Mouse (Mus musculus) limb, embryonic 13.5 days (tissue): ENCODE measurements at regions not wholly inside any gene's neighbourhood (a gene's known extent, or its start where the extent isn't known, plus 50 kb on each side); places are given as distances from the start of the nearest gene placed in this dataset.

ENCODE experiments used
- ATAC-seq: fragments of 200-750 bp; cut with Nextera tagmentation; 2 replicates; pipeline ENCODE4 v1.8.0; 2017; ENCODE audit warnings: low read depth, moderate number of reproducible peaks, moderate TSS enrichment; ENCODE audit not compliant: low FRiP score
- H3K27ac ChIP-seq: fragments of 300-500 bp; sonication (generic); 2 replicates; pipeline ENCODE4 v1.5.1; 2015; ENCODE audit warnings: inconsistent platforms, mild to moderate bottlenecking, moderate library complexity
- H3K27me3 ChIP-seq: fragments of 300-500 bp; sonication (generic); 2 replicates; pipeline ENCODE4 v1.6.1; 2015; ENCODE audit warnings: mild to moderate bottlenecking, inconsistent platforms
- H3K36me3 ChIP-seq: fragments of 300-500 bp; sonication (generic); 2 replicates; pipeline ENCODE4 v1.6.1; 2015; ENCODE audit warnings: inconsistent platforms, mild to moderate bottlenecking, moderate library complexity
- H3K4me1 ChIP-seq: fragments of 300-500 bp; sonication (generic); 2 replicates; pipeline ENCODE4 v1.6.1; 2015; ENCODE audit warnings: inconsistent platforms
- H3K4me2 ChIP-seq: fragments of 300-500 bp; sonication (generic); replicated peaks from 2 replicates; pipeline ENCODE4 v1.6.1; 2015; ENCODE audit warnings: inconsistent platforms, mild to moderate bottlenecking, moderate library complexity
- H3K4me3 ChIP-seq: fragments of 300-500 bp; sonication (generic); 2 replicates; pipeline ENCODE4 v1.5.1; 2015; ENCODE audit warnings: moderate library complexity, mild to moderate bottlenecking, inconsistent platforms
- H3K9ac ChIP-seq: fragments of 300-500 bp; sonication (generic); 2 replicates; pipeline ENCODE4 v1.6.1; 2015; ENCODE audit warnings: mild to moderate bottlenecking, inconsistent platforms
- H3K9me3 ChIP-seq: fragments of 300-500 bp; sonication (generic); 2 replicates; pipeline ENCODE4 v1.6.1; 2016; ENCODE audit warnings: inconsistent platforms
- WGBS: fragments of 180-500 bp; shearing (Covaris S2); methylation state at CpG from one replicate; pipeline ENCODE4 v1.1.7; 2015; 5-methylcytosine and 5-hydroxymethylcytosine counted together

- Histone ChIP-seq H3K36me3 (no peaks in the 10 kb centered on the region), H3K27ac (no peak overlapping the region), H3K27me3 (no peaks in the 10 kb centered on the region), H3K4me1 (peaks cover 33% of the 10 kb centered on the region), H3K9me3 (no peaks in the 10 kb centered on the region), H3K4me2 (peak overlapping the region; percentile 43; the same call in 1 of the 2 replicates), H3K9ac (no peak overlapping the region), H3K4me3 (no peak overlapping the region)
- WGBS, result 83% methylated on average over 9 of the region's 9 CpGs
- no peak for ATAC-seq
Observed at GRCm38 (mm10) chr10:45890088-45890626, 312.5 kb downstream of the Hace1 start.

- no peak for ATAC-seq
- H3K4me3 ChIP-seq, result no peak overlapping the region
- H3K9me3 ChIP-seq, result no peaks in the 10 kb centered on the region
- H3K9ac ChIP-seq, result no peak overlapping the region
- peaks cover 38% of the 10 kb centered on the region for H3K4me1 ChIP-seq
- H3K36me3 ChIP-seq, result no peaks in the 10 kb centered on the region
- WGBS, result 27% methylated on average over 2 of the region's 2 CpGs
- no peak overlapping the region for H3K4me2 ChIP-seq
- 0 out of 2 replicates have a peak, but pooled peaks cover 3% of the 10 kb centered on the region for H3K27me3 ChIP-seq
- H3K27ac ChIP-seq, result peak overlapping the region; percentile 70; the same call in 1 of the 2 replicates
Observed at GRCm38 (mm10) chr10:45892464-45892863, 314.8 kb downstream of the Hace1 start.

- H3K27ac ChIP-seq, result peak overlapping the region; percentile 78
Observed at GRCm38 (mm10) chr10:45893894-45894831, 316.5 kb downstream of the Hace1 start.

GRCm38 (mm10) chr10:45916928-45917327 is 339.3 kb downstream of the Hace1 start:
- Histone ChIP-seq H3K27ac (no peak overlapping the region), H3K4me3 (no peak overlapping the region), H3K4me1 (no peaks in the 10 kb centered on the region), H3K9me3 (peaks cover 14% of the 10 kb centered on the region; the same call in 1 of the 2 replicates), H3K4me2 (no peak overlapping the region), H3K9ac (no peak overlapping the region), H3K36me3 (no peaks in the 10 kb centered on the region), H3K27me3 (no peaks in the 10 kb centered on the region)
- WGBS, result 13% methylated on average over 3 of the region's 3 CpGs
- ATAC-seq, result no peak

More at GRCm38 (mm10) chr10:45893894-45894831, 316.5 kb downstream of the Hace1 start:
- Histone ChIP-seq H3K9me3 (no peaks in the 10 kb centered on the region), H3K36me3 (no peaks in the 10 kb centered on the region), H3K4me2 (0 out of 2 replicates have a peak overlapping the region, but pooled peaks have one; percentile 11), H3K4me1 (peaks cover 32% of the 10 kb centered on the region), H3K4me3 (no peak overlapping the region), H3K27me3 (0 out of 2 replicates have a peak, but pooled peaks cover 3% of the 10 kb centered on the region), H3K9ac (no peak overlapping the region)
- 18% methylated on average over 2 of the region's 2 CpGs for WGBS
- peak; percentile 84 for ATAC-seq

- Histone ChIP-seq H3K4me2 (no peak overlapping the region), H3K4me1 (no peaks in the 10 kb centered on the region), H3K27me3 (no peaks in the 10 kb centered on the region), H3K36me3 (no peaks in the 10 kb centered on the region), H3K27ac (no peak overlapping the region), H3K9ac (no peak overlapping the region), H3K4me3 (no peak overlapping the region), H3K9me3 (no peaks in the 10 kb centered on the region)
- 56% methylated on average over 1 of the region's 1 CpGs for WGBS
- ATAC-seq, result no peak
Observed at GRCm38 (mm10) chr10:45925746-45926145, 348.1 kb downstream of the Hace1 start.

GRCm38 (mm10) chr10:45933631-45934310 is 356.1 kb downstream of the Hace1 start:
- Histone ChIP-seq H3K9me3 (no peaks in the 10 kb centered on the region), H3K4me2 (no peak overlapping the region), H3K9ac (no peak overlapping the region), H3K36me3 (no peaks in the 10 kb centered on the region), H3K4me3 (no peak overlapping the region), H3K27ac (no peak overlapping the region), H3K27me3 (no peaks in the 10 kb centered on the region), H3K4me1 (no peaks in the 10 kb centered on the region)
- ATAC-seq, result no peak
- WGBS, result 84% methylated on average over 4 of the region's 4 CpGs

- Histone ChIP-seq H3K4me3 (no peak overlapping the region), H3K9ac (no peak overlapping the region), H3K4me2 (no peak overlapping the region), H3K36me3 (no peaks in the 10 kb centered on the region), H3K4me1 (no peaks in the 10 kb centered on the region), H3K27ac (no peak overlapping the region), H3K27me3 (no peaks in the 10 kb centered on the region), H3K9me3 (no peaks in the 10 kb centered on the region)
- no peak for ATAC-seq
Observed at GRCm38 (mm10) chr10:45957686-45958085, 380.1 kb downstream of the Hace1 start.

GRCm38 (mm10) chr10:45972240-45972639 is 394.6 kb downstream of the Hace1 start:
- WGBS, result 43% methylated on average over 1 of the region's 1 CpGs
- H3K27ac ChIP-seq, result no peak overlapping the region

GRCm38 (mm10) chr10:45982731-45983274 is 405.2 kb downstream of the Hace1 start:
- 70% methylated on average over 4 of the region's 4 CpGs for WGBS
- H3K27me3 ChIP-seq, result no peaks in the 10 kb centered on the region
- H3K4me2 ChIP-seq, result no peak overlapping the region
- H3K36me3 ChIP-seq, result no peaks in the 10 kb centered on the region
- no peaks in the 10 kb centered on the region for H3K9me3 ChIP-seq
- H3K9ac ChIP-seq, result no peak overlapping the region
- no peak overlapping the region for H3K4me3 ChIP-seq
- ATAC-seq, result no peak
- H3K4me1 ChIP-seq, result peaks cover 7% of the 10 kb centered on the region
- no peak overlapping the region for H3K27ac ChIP-seq

More at GRCm38 (mm10) chr10:45972240-45972639, 394.6 kb downstream of the Hace1 start:
- H3K4me3 ChIP-seq, result no peak overlapping the region
- ATAC-seq, result no peak
- H3K4me2 ChIP-seq, result no peak overlapping the region
- H3K9me3 ChIP-seq, result no peaks in the 10 kb centered on the region
- H3K36me3 ChIP-seq, result no peaks in the 10 kb centered on the region
- no peaks in the 10 kb centered on the region for H3K27me3 ChIP-seq
- no peaks in the 10 kb centered on the region for H3K4me1 ChIP-seq
- H3K9ac ChIP-seq, result no peak overlapping the region

GRCm38 (mm10) chr10:45983671-45984335 is 406.2 kb downstream of the Hace1 start:
- Histone ChIP-seq H3K9ac (no peak overlapping the region), H3K27ac (no peak overlapping the region), H3K4me2 (no peak overlapping the region), H3K36me3 (no peaks in the 10 kb centered on the region), H3K27me3 (no peaks in the 10 kb centered on the region), H3K4me3 (no peak overlapping the region), H3K4me1 (peaks cover 7% of the 10 kb centered on the region), H3K9me3 (no peaks in the 10 kb centered on the region)
- ATAC-seq, result no peak
- 62% methylated on average over 6 of the region's 6 CpGs for WGBS

- no peak overlapping the region for H3K9ac ChIP-seq
- H3K4me2 ChIP-seq, result no peak overlapping the region
- no peaks in the 10 kb centered on the region for H3K9me3 ChIP-seq
- no peak for ATAC-seq
- whole genome bisulfite sequencing, result 86% methylated on average over 2 of the region's 2 CpGs
- H3K4me3 ChIP-seq, result no peak overlapping the region
- H3K36me3 ChIP-seq, result no peaks in the 10 kb centered on the region
- H3K4me1 ChIP-seq, result peaks cover 7% of the 10 kb centered on the region
- no peaks in the 10 kb centered on the region for H3K27me3 ChIP-seq
- H3K27ac ChIP-seq, result no peak overlapping the region
Observed at GRCm38 (mm10) chr10:45986341-45986740, 408.7 kb downstream of the Hace1 start.
